Mouse (Mus musculus) left cerebral cortex, adult 8-10 months (tissue): ENCODE results near the gene Timeless. TPM values are rescaled to one million over a fixed set of nuclear protein-coding genes. Genes with fewer than 3 reads are reported as not detected.

Experiments used
- DNase-seq, 2 experiments: peaks; one replicate each; pipeline ENCODE4 v3.0.0; 2022; ENCODE audit warnings: low spot score in 2 of 2
- total RNA-seq, 4 experiments: library from RNA; stranded (reverse); gene quantifications; 2 replicates each; pipeline ENCODE4 v1.2.4; 2022

Gene Timeless
- total RNA-seq, 4 experiments from 2014 or later: 6.4 to 9.9 (median 7.8) TPM

DNA sequence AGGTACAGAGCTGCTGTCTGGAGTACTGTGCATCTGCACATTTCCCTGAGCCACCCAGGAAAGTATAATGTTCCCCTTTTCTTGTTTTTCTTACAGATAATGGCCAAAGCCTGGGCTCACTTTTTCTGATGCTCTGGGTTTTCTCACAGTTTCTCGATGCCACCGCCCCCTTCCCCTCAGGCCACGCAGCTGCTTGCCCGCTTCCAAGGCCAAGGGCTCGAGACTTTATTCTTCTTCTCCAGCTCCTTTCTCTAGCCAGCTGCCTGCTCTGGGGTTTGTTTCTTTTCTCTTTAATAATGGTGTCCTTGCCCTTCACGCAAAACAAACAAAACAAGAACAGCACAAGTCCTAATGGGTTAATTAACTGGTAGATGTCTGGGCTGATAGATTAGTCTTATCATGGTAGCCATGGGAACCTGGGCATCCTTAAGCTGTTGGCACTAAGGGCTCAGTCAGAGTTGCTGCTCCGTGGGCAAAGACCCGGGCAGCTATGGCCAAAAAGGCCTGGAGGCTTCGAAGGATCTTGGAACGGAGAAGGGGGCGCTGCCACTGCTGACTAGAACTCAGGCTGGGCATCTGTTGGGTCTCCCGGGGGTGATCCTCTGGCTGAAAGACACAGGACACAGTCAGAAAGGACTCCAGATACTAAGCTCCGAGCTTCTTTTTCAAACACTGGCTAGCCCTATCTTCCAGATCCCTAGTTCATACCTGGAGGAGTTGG, 64.7 kb downstream of the Timeless start:
- DNase-seq: no peak

- no peak for DNase-seq
Measured at GRCm38 (mm10) chr10:128297221-128297620, 65.4 kb downstream of the Timeless start.

DNA sequence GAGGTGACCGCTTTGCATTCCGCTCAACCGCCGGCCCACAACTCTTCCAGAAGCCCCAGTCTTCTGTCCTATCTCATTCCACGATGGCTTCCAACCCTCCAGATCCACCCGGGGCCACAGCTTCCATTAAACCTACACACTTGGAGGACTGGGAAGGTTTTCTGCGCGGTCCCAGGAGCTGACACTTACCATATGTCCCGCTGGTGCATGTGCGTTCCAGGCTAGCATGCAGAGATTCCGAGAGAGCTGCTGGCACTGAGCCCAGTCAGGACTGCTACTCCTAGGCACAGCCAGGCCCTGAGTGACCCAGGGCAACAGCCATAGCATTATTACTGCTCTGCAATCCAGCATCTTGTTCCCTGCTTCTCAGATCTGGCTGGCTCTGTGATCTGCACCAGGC, 65.8 kb downstream of the Timeless start:
- DNase-seq: no peak

DNA sequence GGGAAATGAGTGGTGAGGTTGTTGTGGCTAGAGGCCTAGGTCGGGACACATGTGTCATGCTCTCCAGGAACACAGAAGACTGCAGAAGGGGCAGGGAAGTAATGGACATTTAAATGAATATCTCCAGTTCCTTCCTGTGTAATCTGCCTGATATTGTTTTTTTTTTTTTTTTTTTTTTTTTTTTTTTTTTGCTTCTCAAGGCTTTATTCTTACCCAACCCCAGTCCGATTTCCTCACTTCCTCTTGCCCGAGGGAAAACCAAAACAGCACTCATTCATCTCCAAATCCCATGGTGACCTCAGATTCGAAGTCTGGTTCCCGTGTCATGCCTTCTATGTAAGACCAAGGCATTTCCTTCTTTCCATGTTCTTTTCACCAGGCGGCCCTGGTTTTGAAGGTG, 66.4 kb downstream of the Timeless start:
- no peak for DNase-seq

DNA sequence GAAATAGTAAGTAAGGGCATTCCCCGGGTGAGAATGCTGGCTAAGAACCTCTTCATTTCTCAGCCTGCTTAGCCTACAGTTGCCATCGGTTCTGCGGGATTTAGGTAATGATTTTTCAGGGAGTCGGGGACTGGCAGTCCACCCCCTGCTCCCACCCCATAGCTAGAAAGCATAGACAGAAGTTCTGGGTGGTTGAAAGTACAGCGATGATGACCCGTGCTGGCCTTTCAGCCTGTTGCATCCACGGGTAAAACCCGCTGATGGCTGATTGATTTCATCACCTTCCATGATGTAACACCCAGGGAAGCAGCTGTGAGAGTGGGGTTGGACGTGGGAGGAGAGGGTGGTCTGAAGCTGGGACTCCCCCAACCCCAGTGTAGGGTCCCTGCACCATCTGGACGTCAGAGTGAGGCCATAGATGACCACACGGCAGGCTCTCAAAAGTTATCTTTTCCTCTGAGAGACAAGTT, 66.9 kb downstream of the Timeless start, which contains the start of gene Il23a:
Gene Il23a (minus strand): TSS at position 51 of the 470 bp plus-strand sequence.
- DNase-seq: no peak

GRCm38 (mm10) chr10:128302357-128302756, 70.5 kb downstream of the Timeless start:
- no peak for DNase-seq

Other genes with a start within 250 kb of the Timeless start
- not detected for gene Hsd17b6, start 224.5 kb upstream of the Timeless start, total RNA-seq
- gene Prim1, start 216.9 kb upstream of the Timeless start, total RNA-seq: 1 to 10 TPM; 6.5 to 9.3 (median 8.1) TPM
- 100 to 1,000 TPM; 335 to 362 (median 360) TPM for gene Naca, start 196.5 kb upstream of the Timeless start, total RNA-seq
- 100 to 1,000 TPM; 118 to 126 (median 124) TPM for gene Ptges3, start 173.1 kb upstream of the Timeless start, total RNA-seq
- 1,000 to 10,000 TPM; 1,625 to 1,859 (median 1,782) TPM for gene Atp5b, start 148.8 kb upstream of the Timeless start, total RNA-seq
- 10 to 100 TPM; 36.4 to 39.1 (median 38.4) TPM for gene Baz2a, start 140.5 kb upstream of the Timeless start, total RNA-seq
- gene Rbms2, start 51.8 kb upstream of the Timeless start, total RNA-seq: 10 to 100 TPM; 14.3 to 18.7 (median 17.1) TPM
- gene Gls2, start 37.6 kb upstream of the Timeless start, total RNA-seq: 10 to 100 TPM; 32.6 to 36.0 (median 34.0) TPM
- 1 to 10 TPM; 8.4 to 9.4 (median 9.2) TPM for gene Spryd4, start 20.3 kb upstream of the Timeless start, total RNA-seq
- not detected for gene Mip, start 6.2 kb upstream of the Timeless start, total RNA-seq
- not detected for gene Apon, start 22.0 kb downstream of the Timeless start, total RNA-seq
- gene Apof, start 36.6 kb downstream of the Timeless start, total RNA-seq: under 1 TPM in 1 of 4 experiments, not detected in 3; 0.30 TPM
- gene Stat2, start 38.5 kb downstream of the Timeless start, total RNA-seq: 10 to 100 TPM; 26.8 to 38.6 (median 28.2) TPM
- gene Il23a, start 66.7 kb downstream of the Timeless start, total RNA-seq: under 1 TPM in 1 of 4 experiments, not detected in 3; 0.36 TPM
- gene Pan2, start 71.3 kb downstream of the Timeless start, total RNA-seq: 10 to 100 TPM; 14.5 to 15.5 (median 15.3) TPM
- gene Cnpy2, start 90.4 kb downstream of the Timeless start, total RNA-seq: 10 to 100 TPM; 66.6 to 76.7 (median 67.6) TPM
- 100 to 1,000 TPM; 221 to 239 (median 230) TPM for gene Cs, start 105.7 kb downstream of the Timeless start, total RNA-seq
- gene Coq10a, start 136.9 kb downstream of the Timeless start, total RNA-seq: 10 to 100 TPM; 59.3 to 62.4 (median 61.5) TPM
- gene Ankrd52, start 145.1 kb downstream of the Timeless start, total RNA-seq: 10 to 100 TPM; 41.2 to 49.0 (median 44.8) TPM
- gene Slc39a5, start 169.2 kb downstream of the Timeless start, total RNA-seq: under 1 TPM in 3 of 4 experiments, not detected in 1; 0.27 to 0.61 (median 0.59) TPM
- gene Nabp2, start 179.4 kb downstream of the Timeless start, total RNA-seq: 10 to 100 TPM; 90.1 to 97.4 (median 94.1) TPM
- 10 to 100 TPM; 72.2 to 79.3 (median 73.4) TPM for gene Rnf41, start 179.6 kb downstream of the Timeless start, total RNA-seq
- gene Smarcc2, start 227.2 kb downstream of the Timeless start, total RNA-seq: 100 to 1,000 TPM; 262 to 275 (median 268) TPM